In the genomic region with DNA sequence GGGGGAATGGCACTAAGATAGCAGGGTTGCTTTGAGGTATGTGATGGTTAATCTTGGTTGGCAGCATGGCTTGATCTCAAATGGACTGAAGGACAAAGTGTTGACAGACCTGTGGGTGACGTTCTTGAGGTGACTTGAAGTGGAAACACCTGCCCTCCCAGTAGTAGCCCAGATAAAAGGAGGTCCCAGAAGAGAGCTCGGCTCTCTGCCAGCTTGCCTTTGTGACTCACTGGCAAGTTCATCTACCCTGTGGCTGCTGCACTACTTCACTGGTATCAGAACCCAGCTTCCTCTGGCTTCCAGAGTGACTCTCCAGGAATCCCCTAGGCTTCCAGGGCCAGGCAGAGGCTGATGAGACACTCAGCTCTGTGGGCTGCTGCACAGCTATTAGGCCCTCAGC, we compare ENCODE assay signal across 11 mouse cellular contexts.
DNase-seq lines count a peak whose midpoint lies in the region; ATAC-seq and TF ChIP-seq lines count a peak whose summit lies in the region.
"Had no signal": no experiment of that assay in that cellular context is flagged by ENCODE, and none has a peak within 500 bp of the region (broad histone marks: within the 10 kb centered on the region; RNA-seq: fewer than 3 reads in every experiment).

No protein-coding gene starts in this region.

- TF ChIP-seq POLR2A in MEL (IDR thresholded peaks at IDR 0.05; ENCODE audit: control insufficient read depth in 1 of 2, insufficient read depth in 1 of 2, low read depth in 1 of 2, low read length in 2 of 2, poor library complexity in 1 of 2): no peak

- H3K79me2 ChIP-seq in MEL (ENCODE audit: control insufficient read depth, insufficient read depth, low read length, poor library complexity): no peaks in the 10 kb centered on the region

- no peak overlapping the region for H3K4me2 ChIP-seq in hindbrain, embryonic 14.5 days (replicated peaks)
- no peak overlapping the region; the same call in 1 of the 2 replicates for H3K4me2 ChIP-seq in lung, embryonic 16.5 days (ENCODE audit: low read depth, low read length)
- H3K4me2 ChIP-seq: liver, embryonic 15.5 days had no signal

- no peak for TF ChIP-seq RAD21 in MEL (IDR thresholded peaks at IDR 0.05; ENCODE audit: low read depth, low read length)

- TF ChIP-seq EP300 in MEL (IDR thresholded peaks at IDR 0.05; ENCODE audit: low read depth in 1 of 2, low read length in 2 of 2): no peak

- H3K4me3 ChIP-seq in hindbrain, embryonic 10.5 days: no peak overlapping the region
- no peak overlapping the region for H3K4me3 ChIP-seq in hindbrain, embryonic 14.5 days (replicated peaks; ENCODE audit: low read length)
- no peak overlapping the region for H3K4me3 ChIP-seq in MEL (ENCODE audit: control insufficient read depth in 1 of 2, insufficient read depth in 1 of 2, low read depth in 2 of 2, low read length in 2 of 2)
- no peak overlapping the region for H3K4me3 ChIP-seq in lung, embryonic 16.5 days (ENCODE audit: low read length)
- H3K4me3 ChIP-seq: liver, embryonic 15.5 days had no signal

- H3K36me3 ChIP-seq in hindbrain, embryonic 10.5 days: no peaks in the 10 kb centered on the region
- H3K36me3 ChIP-seq in hindbrain, embryonic 14.5 days (replicated peaks; ENCODE audit: control insufficient read depth, insufficient read depth): no peaks in the 10 kb centered on the region
- H3K36me3 ChIP-seq in MEL (ENCODE audit: control insufficient read depth in 1 of 2, insufficient read depth in 2 of 2, low read length in 2 of 2): peaks cover 0 to 29% of the 10 kb centered on the region in 2 experiments; a peak in 3 of 4 replicates
- no peaks in the 10 kb centered on the region for H3K36me3 ChIP-seq in lung, embryonic 16.5 days (ENCODE audit: control insufficient read depth, insufficient read depth, low read length)
- H3K36me3 ChIP-seq: liver, embryonic 15.5 days had no signal

- peak overlapping the region; percentile 35; the same call in 1 of the 2 replicates for H3K27ac ChIP-seq in hindbrain, embryonic 10.5 days
- no peak overlapping the region for H3K27ac ChIP-seq in hindbrain, embryonic 14.5 days
- no peak overlapping the region for H3K27ac ChIP-seq in MEL (ENCODE audit: control insufficient read depth, low read depth, low read length)
- H3K27ac ChIP-seq in lung, embryonic 16.5 days (ENCODE audit: low read length): peak overlapping the region; percentile 61
- H3K27ac ChIP-seq: liver, embryonic 15.5 days had no signal

- peaks cover 25% of the 10 kb centered on the region for H3K4me1 ChIP-seq in hindbrain, embryonic 10.5 days (replicated peaks)
- H3K4me1 ChIP-seq in hindbrain, embryonic 14.5 days (replicated peaks; ENCODE audit: control insufficient read depth, insufficient read depth, low read length): no peaks in the 10 kb centered on the region
- H3K4me1 ChIP-seq in MEL (ENCODE audit: control insufficient read depth in 1 of 2, insufficient read depth in 2 of 2, low read length in 2 of 2): peaks cover 5 to 41% of the 10 kb centered on the region in 2 experiments
- H3K4me1 ChIP-seq in lung, embryonic 16.5 days (replicated peaks; ENCODE audit: control insufficient read depth, insufficient read depth, low read length): peaks cover 18% of the 10 kb centered on the region
- H3K4me1 ChIP-seq: liver, embryonic 15.5 days had no signal

- ATAC-seq in hindbrain, embryonic 14.5 days (ENCODE audit: low FRiP score): no peak
- peak; percentile 77 for ATAC-seq in lung, embryonic 16.5 days (ENCODE audit: low read depth)
- ATAC-seq: intestine, postnatal 0 days had no signal

- no peak for TF ChIP-seq CTCF in MEL (IDR thresholded peaks at IDR 0.05 in 2 of 3, conservative IDR thresholded peaks at IDR 0.05 in 1 of 3; ENCODE audit: control insufficient read depth in 1 of 3, insufficient read depth in 1 of 3, low read depth in 2 of 3, low read length in 3 of 3, poor library complexity in 1 of 3, severe bottlenecking in 1 of 3)

- no peaks in the 10 kb centered on the region for H3K27me3 ChIP-seq in hindbrain, embryonic 10.5 days (ENCODE audit: insufficient read depth, poor library complexity, severe bottlenecking)
- no peaks in the 10 kb centered on the region for H3K27me3 ChIP-seq in hindbrain, embryonic 14.5 days (ENCODE audit: control insufficient read depth, insufficient read depth, low read length)
- no peaks in the 10 kb centered on the region for H3K27me3 ChIP-seq in MEL (ENCODE audit: control insufficient read depth in 1 of 2, insufficient read depth in 2 of 2, low read length in 2 of 2)
- H3K27me3 ChIP-seq in lung, embryonic 16.5 days (ENCODE audit: control insufficient read depth, insufficient read depth, low read depth, low read length): no peaks in the 10 kb centered on the region
- H3K27me3 ChIP-seq: liver, embryonic 15.5 days had no signal

- H3K9ac ChIP-seq in hindbrain, embryonic 14.5 days: no peak overlapping the region
- no peak overlapping the region for H3K9ac ChIP-seq in MEL (ENCODE audit: control insufficient read depth, low read depth, low read length, poor library complexity, severe bottlenecking)
- no peak overlapping the region for H3K9ac ChIP-seq in lung, embryonic 16.5 days (ENCODE audit: low read length)
- H3K9ac ChIP-seq: liver, embryonic 15.5 days had no signal

- no peak for DNase-seq in hindbrain, embryonic 10.5 days (ENCODE audit: low spot score)
- DNase-seq in hindbrain, embryonic 14.5 days (ENCODE audit: low spot score): no peak
- peak; percentile 88 for DNase-seq in 416B (ENCODE audit: low read depth)
- peak; percentile 73 for DNase-seq in MEL (ENCODE audit: low read depth, low spot score)
- DNase-seq in ovary, postnatal 14 days (ENCODE audit: low spot score): no peak
- no peak for DNase-seq in layer of hippocampus, adult 9-11 months
- DNase-seq in spleen, postnatal 10 days (ENCODE audit: low spot score in 2 of 2): no peak
- DNase-seq: cerebellum, postnatal 36 days had no signal

- 86% methylated on average over 2 of the region's 2 CpGs for WGBS in hindbrain, embryonic 10.5 days
- WGBS in hindbrain, embryonic 14.5 days: 76% methylated on average over 2 of the region's 2 CpGs
- WGBS in lung, embryonic 16.5 days: 22% methylated on average over 2 of the region's 2 CpGs

- no peaks in the 10 kb centered on the region for H3K9me3 ChIP-seq in hindbrain, embryonic 10.5 days
- no peaks in the 10 kb centered on the region for H3K9me3 ChIP-seq in hindbrain, embryonic 14.5 days (ENCODE audit: control insufficient read depth, low read length)
- H3K9me3 ChIP-seq in MEL (replicated peaks; ENCODE audit: insufficient read depth, low read length): no peaks in the 10 kb centered on the region
- H3K9me3 ChIP-seq in lung, embryonic 16.5 days (ENCODE audit: control insufficient read depth, low read length): no peaks in the 10 kb centered on the region
- H3K9me3 ChIP-seq: liver, embryonic 15.5 days had no signal

TF ChIP-seq in MEL, 35 proteins besides CTCF, POLR2A, EP300 and RAD21:
- no peak for TF ChIP-seq CHD2 (IDR thresholded peaks at IDR 0.05; ENCODE audit: low read length)
- TF ChIP-seq MAZ (IDR thresholded peaks at IDR 0.05; ENCODE audit: low read depth, low read length): no peak
- no peak for TF ChIP-seq CHD1 (IDR thresholded peaks at IDR 0.05; ENCODE audit: low read depth, low read length)
- TF ChIP-seq ETS1 (IDR thresholded peaks at IDR 0.05; ENCODE audit: low read depth, low read length): no peak
- no peak for TF ChIP-seq POLR2AphosphoS2 (IDR thresholded peaks at IDR 0.05; ENCODE audit: low read length)
- TF ChIP-seq SIN3A (IDR thresholded peaks at IDR 0.05; ENCODE audit: low read length): no peak

Comparison
In these comparisons a context has a peak if more than half of its experiments do, and no peak if none do; other contexts are left out.
1. H3K27ac ChIP-seq: peak in hindbrain, embryonic 10.5 days (single experiment) and lung, embryonic 16.5 days (single experiment); none in hindbrain, embryonic 14.5 days (single experiment) and MEL (single experiment).
2. DNase-seq: peak in 416B (single experiment) and MEL (single experiment); none in hindbrain, embryonic 10.5 days (single experiment), hindbrain, embryonic 14.5 days (single experiment), ovary, postnatal 14 days (single experiment), layer of hippocampus, adult 9-11 months (single experiment) and spleen, postnatal 10 days (0 of 2).